Mouse (Mus musculus) neural tube, embryonic 13.5 days (tissue): Measurements from ENCODE around the gene Abcc6. TPM values are rescaled to one million over a fixed set of nuclear protein-coding genes. Genes with fewer than 3 reads are reported as not detected.

Experiments used
- ATAC-seq: fragments of 200-750 bp; cut with Nextera tagmentation; 2 replicates; pipeline ENCODE4 v1.8.0; 2017; ENCODE audit warnings: low read depth, mild to moderate bottlenecking, moderate TSS enrichment, moderate library complexity
- H3K27ac ChIP-seq: fragments of 300-500 bp; sonication (generic); replicated peaks from 2 replicates; pipeline ENCODE4 v1.5.1; 2015; ENCODE audit warnings: moderate library complexity, mild to moderate bottlenecking, inconsistent platforms
- H3K27me3 ChIP-seq: fragments of 300-500 bp; sonication (generic); 2 replicates; pipeline ENCODE4 v1.6.1; 2015; ENCODE audit warnings: mild to moderate bottlenecking, inconsistent platforms
- H3K36me3 ChIP-seq: fragments of 300-500 bp; sonication (generic); 2 replicates; pipeline ENCODE4 v1.6.1; 2015; ENCODE audit warnings: mild to moderate bottlenecking, inconsistent platforms
- H3K4me1 ChIP-seq: fragments of 300-500 bp; sonication (generic); replicated peaks from 2 replicates; pipeline ENCODE4 v1.6.1; 2015; ENCODE audit warnings: inconsistent platforms
- H3K4me2 ChIP-seq: fragments of 300-500 bp; sonication (generic); 2 replicates; pipeline ENCODE4 v1.6.1; 2015; ENCODE audit warnings: inconsistent platforms, mild to moderate bottlenecking, moderate library complexity
- H3K4me3 ChIP-seq: fragments of 300-500 bp; sonication (generic); 2 replicates; pipeline ENCODE4 v1.5.1; 2015; ENCODE audit warnings: mild to moderate bottlenecking, inconsistent platforms
- H3K9ac ChIP-seq: fragments of 300-500 bp; sonication (generic); 2 replicates; pipeline ENCODE4 v1.6.1; 2015; ENCODE audit warnings: moderate library complexity, mild to moderate bottlenecking, inconsistent platforms
- H3K9me3 ChIP-seq: fragments of 300-500 bp; sonication (generic); 2 replicates; pipeline ENCODE4 v1.6.1; 2016; ENCODE audit warnings: inconsistent platforms
- WGBS: fragments of 180-500 bp; shearing (Covaris S2); methylation state at CpG from one replicate; pipeline ENCODE4 v1.1.7; 2015; 5-methylcytosine and 5-hydroxymethylcytosine counted together
- polyA plus RNA-seq: library from polyadenylated mRNA; unstranded; fragments of >200 nt; fragmentation: Nextera tagmentation; extraction: Ambion mirVana; gene quantifications from 2 replicates; pipeline ENCODE4 v1.2.1, GENCODE M21; 2015

Abcc6 gene
- polyA plus RNA-seq, 1 experiment from 2014 or later: 0.52 TPM

- no peak overlapping the region for H3K9ac ChIP-seq
- H3K4me3 ChIP-seq: no peak overlapping the region
- H3K27me3 ChIP-seq: no peaks in the 10 kb centered on the region
- H3K27ac ChIP-seq: no peak overlapping the region
- H3K36me3 ChIP-seq: peaks cover 90% of the 10 kb centered on the region
- H3K4me2 ChIP-seq: no peak overlapping the region
- WGBS: 94% methylated on average over 10 of the region's 10 CpGs
- H3K4me1 ChIP-seq: no peaks in the 10 kb centered on the region
- ATAC-seq: no peak
- H3K9me3 ChIP-seq: no peaks in the 10 kb centered on the region
Measured at GRCm38 (mm10) chr7:46044106-46044505, 14.0 kb upstream of the Abcc6 start.

GRCm38 (mm10) chr7:46039873-46040272 is 9.8 kb upstream of the Abcc6 start:
- Histone ChIP-seq H3K4me1 (peaks cover 12% of the 10 kb centered on the region), H3K27ac (no peak overlapping the region), H3K4me2 (no peak overlapping the region), H3K36me3 (peaks cover 71% of the 10 kb centered on the region), H3K9ac (no peak overlapping the region), H3K4me3 (no peak overlapping the region), H3K27me3 (no peaks in the 10 kb centered on the region), H3K9me3 (no peaks in the 10 kb centered on the region)
- no peak for ATAC-seq
- WGBS: 66% methylated on average over 2 of the region's 2 CpGs

GRCm38 (mm10) chr7:46037433-46037832 is 7.3 kb upstream of the Abcc6 start:
- peaks cover 47% of the 10 kb centered on the region for H3K36me3 ChIP-seq
- H3K4me3 ChIP-seq: no peak overlapping the region
- H3K27me3 ChIP-seq: no peaks in the 10 kb centered on the region
- no peak overlapping the region for H3K27ac ChIP-seq
- no peak overlapping the region for H3K9ac ChIP-seq
- WGBS: 91% methylated on average over 6 of the region's 6 CpGs
- no peak for ATAC-seq
- peaks cover 22% of the 10 kb centered on the region for H3K4me1 ChIP-seq
- H3K9me3 ChIP-seq: no peaks in the 10 kb centered on the region
- H3K4me2 ChIP-seq: no peak overlapping the region

GRCm38 (mm10) chr7:46035468-46035867 is 5.4 kb upstream of the Abcc6 start:
- H3K27me3 ChIP-seq: 0 out of 2 replicates have a peak, but pooled peaks cover 3% of the 10 kb centered on the region
- ATAC-seq: no peak
- H3K27ac ChIP-seq: no peak overlapping the region
- 0 out of 2 replicates have a peak overlapping the region, but pooled peaks have one; percentile 98 for H3K4me2 ChIP-seq
- no peak overlapping the region for H3K4me3 ChIP-seq
- H3K4me1 ChIP-seq: peaks cover 22% of the 10 kb centered on the region
- H3K9ac ChIP-seq: peak overlapping the region; percentile 90; the same call in 1 of the 2 replicates
- 94% methylated on average over 2 of the region's 2 CpGs for WGBS
- H3K9me3 ChIP-seq: no peaks in the 10 kb centered on the region
- H3K36me3 ChIP-seq: peaks cover 27% of the 10 kb centered on the region

- Histone ChIP-seq H3K27me3 (0 out of 2 replicates have a peak, but pooled peaks cover 6% of the 10 kb centered on the region), H3K9me3 (no peaks in the 10 kb centered on the region), H3K36me3 (peaks cover 23% of the 10 kb centered on the region), H3K27ac (no peak overlapping the region), H3K4me1 (peaks cover 22% of the 10 kb centered on the region), H3K4me2 (peak overlapping the region; percentile 98), H3K4me3 (peak overlapping the region; percentile 92), H3K9ac (peak overlapping the region; percentile 90)
- no peak for ATAC-seq
- 83% methylated on average over 2 of the region's 2 CpGs for WGBS
Measured at GRCm38 (mm10) chr7:46034991-46035390, 4.9 kb upstream of the Abcc6 start.

- Histone ChIP-seq H3K9me3 (no peaks in the 10 kb centered on the region), H3K4me2 (peak overlapping the region; percentile 98), H3K36me3 (peaks cover 14% of the 10 kb centered on the region), H3K27me3 (0 out of 2 replicates have a peak, but pooled peaks cover 6% of the 10 kb centered on the region), H3K27ac (peak overlapping the region; percentile 49; the same call in 1 of the 2 replicates), H3K9ac (peak overlapping the region; percentile 90), H3K4me3 (peak overlapping the region; percentile 92), H3K4me1 (peaks cover 22% of the 10 kb centered on the region)
- peak; percentile 44 for ATAC-seq
- under 1% methylated on average over 35 of the region's 35 CpGs for WGBS
Measured at GRCm38 (mm10) chr7:46033870-46034337, 3.8 kb upstream of the Abcc6 start.

GRCm38 (mm10) chr7:46033109-46033869 is 3.2 kb upstream of the Abcc6 start, which contains the start of gene Nomo1:
Gene Nomo1 (plus strand): TSS chr7:46033698.
- H3K27ac ChIP-seq: peak within 1 kb of the TSS; percentile 49; the same call in 1 of the 2 replicates

GRCm38 (mm10) chr7:46031075-46031474 is 973 bp upstream of the Abcc6 start:
- Histone ChIP-seq H3K4me2 (no peak overlapping the region), H3K27me3 (0 out of 2 replicates have a peak, but pooled peaks cover 6% of the 10 kb centered on the region), H3K4me1 (peaks cover 21% of the 10 kb centered on the region), H3K27ac (no peak overlapping the region), H3K9ac (no peak overlapping the region), H3K4me3 (no peak overlapping the region), H3K36me3 (no peaks in the 10 kb centered on the region), H3K9me3 (no peaks in the 10 kb centered on the region)
- 83% methylated on average over 2 of the region's 2 CpGs for WGBS
- ATAC-seq: no peak

More at GRCm38 (mm10) chr7:46033109-46033869, 3.2 kb upstream of the Abcc6 start, which contains the start of gene Nomo1:
- H3K4me2 ChIP-seq: peak within 1 kb of the TSS; percentile 98
- WGBS: 6% methylated on average over 44 of the region's 44 CpGs
- H3K9me3 ChIP-seq: no peaks in the 10 kb centered on the region
- ATAC-seq: peak; percentile 96
- peak within 1 kb of the TSS; percentile 92 for H3K4me3 ChIP-seq
- peak within 1 kb of the TSS; percentile 90 for H3K9ac ChIP-seq
- 0 out of 2 replicates have a peak, but pooled peaks cover 6% of the 10 kb centered on the region for H3K27me3 ChIP-seq
- H3K36me3 ChIP-seq: peaks cover 8% of the 10 kb centered on the region
- peaks cover 22% of the 10 kb centered on the region for H3K4me1 ChIP-seq

GRCm38 (mm10) chr7:46029299-46030144 is 580 bp downstream of the Abcc6 start:
- 71% methylated on average over 9 of the region's 9 CpGs for WGBS
- ATAC-seq: no peak
- Histone ChIP-seq H3K4me2 (peak overlapping the region; percentile 9; the same call in 1 of the 2 replicates), H3K9ac (no peak overlapping the region), H3K36me3 (no peaks in the 10 kb centered on the region), H3K9me3 (no peaks in the 10 kb centered on the region), H3K4me3 (no peak overlapping the region), H3K27me3 (0 out of 2 replicates have a peak, but pooled peaks cover 6% of the 10 kb centered on the region), H3K4me1 (peaks cover 6% of the 10 kb centered on the region), H3K27ac (no peak overlapping the region)

- ATAC-seq: no peak
Measured at GRCm38 (mm10) chr7:46028681-46029080, 1.4 kb downstream of the Abcc6 start.

GRCm38 (mm10) chr7:46025436-46025835 is 4.7 kb downstream of the Abcc6 start:
- Histone ChIP-seq H3K27me3 (0 out of 2 replicates have a peak, but pooled peaks cover 3% of the 10 kb centered on the region), H3K4me2 (no peak overlapping the region), H3K36me3 (no peaks in the 10 kb centered on the region), H3K4me1 (no peaks in the 10 kb centered on the region), H3K9ac (no peak overlapping the region), H3K9me3 (no peaks in the 10 kb centered on the region), H3K27ac (no peak overlapping the region), H3K4me3 (no peak overlapping the region)
- ATAC-seq: no peak
- WGBS: 82% methylated on average over 9 of the region's 9 CpGs

More at GRCm38 (mm10) chr7:46028681-46029080, 1.4 kb downstream of the Abcc6 start:
- H3K9ac ChIP-seq: no peak overlapping the region
- H3K27me3 ChIP-seq: 0 out of 2 replicates have a peak, but pooled peaks cover 6% of the 10 kb centered on the region
- no peaks in the 10 kb centered on the region for H3K36me3 ChIP-seq
- no peak overlapping the region for H3K27ac ChIP-seq
- WGBS: 94% methylated on average over 10 of the region's 10 CpGs
- no peak overlapping the region for H3K4me3 ChIP-seq
- H3K4me1 ChIP-seq: no peaks in the 10 kb centered on the region
- H3K4me2 ChIP-seq: no peak overlapping the region
- H3K9me3 ChIP-seq: no peaks in the 10 kb centered on the region
